Mouse (Mus musculus): ENCODE data around the gene Vpreb2. TPM values are rescaled to one million over a fixed set of nuclear protein-coding genes. Genes with fewer than 3 reads are reported as not detected.
A peak's percentile ranks its signal among the peaks of the same experiment; 100 is the strongest.
"Not testable (repeated sequence)": the region's sequence is repeated elsewhere in the genome, so short reads cannot be mapped to it uniquely, and the experiment has no call there.

The Vpreb2 gene
- polyA plus RNA-seq, 1 experiment from 2014 or later, result not detected

DNA sequence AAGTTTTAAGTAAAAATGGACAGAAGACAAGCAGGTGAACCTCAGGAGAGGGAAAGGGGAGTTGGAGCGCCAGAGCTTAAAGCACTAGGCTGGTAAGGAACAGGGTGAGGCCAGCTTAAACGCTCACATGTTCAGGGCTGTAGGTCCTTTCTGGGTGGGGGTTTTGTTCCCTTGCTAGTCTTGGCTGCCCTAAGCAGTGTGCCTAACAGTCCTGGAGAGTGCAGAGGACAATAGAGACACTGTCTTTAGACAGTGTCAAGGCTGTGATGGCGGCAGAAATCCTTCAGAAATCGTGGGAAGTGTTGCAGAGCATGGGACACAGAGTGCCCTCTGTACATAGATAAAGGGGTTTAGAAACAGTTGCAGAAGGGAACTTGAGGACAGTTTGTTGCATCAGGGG lies 30.2 kb upstream of the Vpreb2 start:
- WGBS, result 69% methylated on average over 4 of the region's 4 CpGs
- Histone ChIP-seq H3K4me2 (no peak overlapping the region), H3K27ac (no peak overlapping the region), H3K27me3 (0 out of 2 replicates have a peak, but pooled peaks cover 3% of the 10 kb centered on the region), H3K4me1 (replicated peaks) (no peaks in the 10 kb centered on the region), H3K9me3 (replicated peaks) (no peaks in the 10 kb centered on the region), H3K4me3 (no peak overlapping the region), H3K36me3 (no peaks in the 10 kb centered on the region), H3K9ac (no peak overlapping the region)
- ATAC-seq (replicated peaks; ENCODE audit: insufficient number of reproducible peaks, insufficient read depth, low FRiP score, low read depth), result no peak

DNA sequence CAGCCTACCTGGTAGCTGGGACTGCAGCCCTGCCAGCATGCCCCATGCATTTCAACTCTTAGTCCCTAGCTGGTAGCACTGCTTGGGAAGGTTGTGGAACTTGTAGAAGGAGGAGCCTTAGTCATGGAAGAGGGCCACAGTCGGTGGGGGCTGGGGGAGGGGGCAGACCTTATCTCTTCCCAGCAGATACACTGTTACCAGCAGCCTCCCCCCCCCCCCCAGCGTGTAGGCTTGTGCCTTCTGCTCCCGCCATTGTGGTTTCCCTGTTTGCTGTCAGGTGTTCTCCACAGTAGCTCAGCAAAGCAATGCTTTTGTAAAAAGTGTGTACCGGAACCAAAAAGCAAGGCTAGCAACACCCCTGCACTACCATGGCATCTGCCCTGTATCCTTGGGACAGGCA lies 28.6 kb upstream of the Vpreb2 start:
- no peaks in the 10 kb centered on the region for H3K36me3 ChIP-seq
- no peak for ATAC-seq (replicated peaks; ENCODE audit: insufficient number of reproducible peaks, insufficient read depth, low FRiP score, low read depth)
- WGBS, result 75% methylated on average over 4 of the region's 4 CpGs
- no peak overlapping the region for H3K4me3 ChIP-seq
- H3K4me1 ChIP-seq (replicated peaks), result no peaks in the 10 kb centered on the region
- no peaks in the 10 kb centered on the region for H3K9me3 ChIP-seq (replicated peaks)
- H3K27ac ChIP-seq, result no peak overlapping the region
- H3K27me3 ChIP-seq, result no peaks in the 10 kb centered on the region
- no peak overlapping the region for H3K9ac ChIP-seq
- no peak overlapping the region for H3K4me2 ChIP-seq

GRCm38 (mm10) chr16:17956052-17956638 lies 24.1 kb upstream of the Vpreb2 start:
- not testable (repeated sequence) for H3K4me1 ChIP-seq (replicated peaks); ATAC-seq (replicated peaks; ENCODE audit: insufficient number of reproducible peaks, insufficient read depth, low FRiP score, low read depth); H3K4me2 ChIP-seq; H3K9ac ChIP-seq; H3K27me3 ChIP-seq; H3K4me3 ChIP-seq; H3K27ac ChIP-seq; H3K9me3 ChIP-seq (replicated peaks); H3K36me3 ChIP-seq
- 94% methylated on average over 17 of the region's 17 CpGs for WGBS

DNA sequence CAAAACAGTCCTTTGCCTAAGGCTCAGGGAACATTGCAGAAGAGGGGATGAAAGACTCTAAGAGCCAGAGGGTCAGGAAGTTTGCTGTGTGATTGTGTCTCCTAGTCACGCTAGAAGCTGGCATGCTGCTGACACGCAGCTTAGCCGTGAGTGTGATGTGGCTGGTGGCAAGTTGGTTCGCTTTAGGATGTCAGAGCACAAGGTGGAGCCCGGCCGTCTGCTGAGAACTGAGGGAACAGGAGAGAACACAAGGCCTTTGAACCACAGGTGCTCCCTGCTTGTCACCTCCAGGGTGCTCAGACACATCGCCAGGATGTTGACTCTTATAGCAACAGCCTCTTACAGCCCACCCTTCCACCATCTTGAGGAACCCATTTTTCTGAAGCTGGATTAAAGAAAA lies 18.1 kb upstream of the Vpreb2 start:
- Histone ChIP-seq H3K27ac (no peak overlapping the region), H3K4me1 (replicated peaks) (no peaks in the 10 kb centered on the region), H3K9ac (no peak overlapping the region), H3K4me3 (no peak overlapping the region), H3K27me3 (no peaks in the 10 kb centered on the region), H3K36me3 (no peaks in the 10 kb centered on the region), H3K4me2 (no peak overlapping the region), H3K9me3 (replicated peaks) (no peaks in the 10 kb centered on the region)
- WGBS, result 68% methylated on average over 7 of the region's 7 CpGs
- ATAC-seq (replicated peaks; ENCODE audit: insufficient number of reproducible peaks, insufficient read depth, low FRiP score, low read depth), result no peak

DNA sequence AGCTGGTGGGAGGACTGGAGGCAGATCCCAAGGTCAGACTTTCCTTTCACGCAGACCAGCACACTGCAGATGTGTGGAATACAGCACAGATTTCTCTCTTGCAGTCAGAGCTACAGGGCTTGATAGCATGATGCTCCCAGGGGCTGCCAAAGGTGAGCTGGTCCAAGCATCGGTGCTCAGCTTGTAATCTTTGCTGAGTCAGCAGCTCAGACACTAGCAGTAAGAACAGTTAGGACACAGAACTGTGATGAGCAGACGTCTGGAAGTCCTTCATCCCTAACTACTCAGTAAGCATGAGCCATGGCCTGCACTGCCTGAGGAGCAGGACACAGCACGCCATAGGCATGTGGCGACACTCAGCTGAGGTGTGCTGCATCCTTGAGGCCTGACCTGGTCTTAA lies 8.4 kb upstream of the Vpreb2 start:
- 62% methylated on average over 5 of the region's 5 CpGs for WGBS
- no peak overlapping the region for H3K27ac ChIP-seq
- no peaks in the 10 kb centered on the region for H3K9me3 ChIP-seq (replicated peaks)
- H3K27me3 ChIP-seq, result no peaks in the 10 kb centered on the region
- H3K9ac ChIP-seq, result no peak overlapping the region
- no peaks in the 10 kb centered on the region for H3K36me3 ChIP-seq
- no peak overlapping the region for H3K4me2 ChIP-seq
- H3K4me1 ChIP-seq (replicated peaks), result no peaks in the 10 kb centered on the region
- no peak for ATAC-seq (replicated peaks; ENCODE audit: insufficient number of reproducible peaks, insufficient read depth, low FRiP score, low read depth)
- H3K4me3 ChIP-seq, result no peak overlapping the region

- not testable (repeated sequence) for H3K27me3 ChIP-seq; H3K4me1 ChIP-seq (replicated peaks); H3K9ac ChIP-seq; H3K4me3 ChIP-seq; H3K4me2 ChIP-seq; H3K27ac ChIP-seq; H3K36me3 ChIP-seq; H3K9me3 ChIP-seq (replicated peaks); ATAC-seq (replicated peaks; ENCODE audit: insufficient number of reproducible peaks, insufficient read depth, low FRiP score, low read depth)
- WGBS, result 67% methylated on average over 7 of the region's 7 CpGs
Observed at GRCm38 (mm10) chr16:17977840-17978239, 2.4 kb upstream of the Vpreb2 start.

DNA sequence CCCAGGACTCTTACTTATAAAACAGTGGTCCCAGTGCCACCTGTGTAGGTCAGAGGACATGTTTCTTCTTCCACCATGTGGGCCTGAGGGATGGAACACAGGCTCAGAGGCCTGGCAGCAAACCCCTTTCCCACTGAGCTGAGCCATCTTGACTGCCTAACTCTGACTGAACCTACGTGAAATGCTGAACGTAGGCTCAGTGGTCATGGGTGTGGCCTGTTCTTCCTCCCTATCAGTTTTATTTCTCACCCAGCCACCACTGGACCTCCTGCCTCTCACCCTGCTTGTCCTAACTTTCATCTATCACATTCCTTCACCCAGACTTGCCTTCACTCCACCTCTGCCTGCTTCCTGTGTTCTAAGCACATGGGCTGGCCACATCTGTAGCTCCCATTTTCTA lies 3.0 kb downstream of the Vpreb2 start:
- H3K4me3 ChIP-seq, result no peak overlapping the region
- no peak overlapping the region for H3K9ac ChIP-seq
- H3K27ac ChIP-seq, result no peak overlapping the region
- H3K4me2 ChIP-seq, result no peak overlapping the region
- H3K36me3 ChIP-seq, result no peaks in the 10 kb centered on the region
- H3K9me3 ChIP-seq (replicated peaks), result no peaks in the 10 kb centered on the region
- WGBS, result 71% methylated on average over 2 of the region's 2 CpGs
- no peak for ATAC-seq (replicated peaks; ENCODE audit: insufficient number of reproducible peaks, insufficient read depth, low FRiP score, low read depth)
- H3K27me3 ChIP-seq, result no peaks in the 10 kb centered on the region
- peaks cover 10% of the 10 kb centered on the region; the same call in 1 of the 2 replicates for H3K4me1 ChIP-seq (replicated peaks)

GRCm38 (mm10) chr16:17984231-17984630 lies 4.0 kb downstream of the Vpreb2 start:
- 48% methylated on average over 5 of the region's 5 CpGs for WGBS
- Histone ChIP-seq H3K9ac (no peak overlapping the region), H3K27me3 (no peaks in the 10 kb centered on the region), H3K4me3 (no peak overlapping the region), H3K27ac (no peak overlapping the region), H3K4me2 (no peak overlapping the region), H3K9me3 (replicated peaks) (no peaks in the 10 kb centered on the region), H3K4me1 (replicated peaks) (peaks cover 10% of the 10 kb centered on the region; the same call in 1 of the 2 replicates), H3K36me3 (no peaks in the 10 kb centered on the region)
- ATAC-seq (replicated peaks; ENCODE audit: insufficient number of reproducible peaks, insufficient read depth, low FRiP score, low read depth), result no peak

GRCm38 (mm10) chr16:17985078-17985477 lies 4.8 kb downstream of the Vpreb2 start:
- 56% methylated on average over 5 of the region's 5 CpGs for WGBS

GRCm38 (mm10) chr16:17986456-17987132 lies 6.4 kb downstream of the Vpreb2 start:
- Histone ChIP-seq H3K36me3 (no peaks in the 10 kb centered on the region), H3K9me3 (replicated peaks) (peaks cover 8% of the 10 kb centered on the region; the same call in 1 of the 2 replicates), H3K4me3 (no peak overlapping the region), H3K9ac (no peak overlapping the region), H3K4me1 (replicated peaks) (peaks cover 10% of the 10 kb centered on the region; the same call in 1 of the 2 replicates), H3K27me3 (no peaks in the 10 kb centered on the region), H3K27ac (no peak overlapping the region), H3K4me2 (0 out of 2 replicates have a peak overlapping the region, but pooled peaks have one; percentile 6)
- no peak for ATAC-seq (replicated peaks; ENCODE audit: insufficient number of reproducible peaks, insufficient read depth, low FRiP score, low read depth)
- WGBS, result 44% methylated on average over 10 of the region's 10 CpGs

More at GRCm38 (mm10) chr16:17985078-17985477, 4.8 kb downstream of the Vpreb2 start:
- 0 out of 2 replicates have a peak, but pooled peaks cover under 1% of the 10 kb centered on the region for H3K9me3 ChIP-seq (replicated peaks)
- no peaks in the 10 kb centered on the region for H3K27me3 ChIP-seq
- H3K4me3 ChIP-seq, result no peak overlapping the region
- H3K36me3 ChIP-seq, result no peaks in the 10 kb centered on the region
- no peak overlapping the region for H3K27ac ChIP-seq
- no peak for ATAC-seq (replicated peaks; ENCODE audit: insufficient number of reproducible peaks, insufficient read depth, low FRiP score, low read depth)
- H3K4me2 ChIP-seq, result no peak overlapping the region
- H3K4me1 ChIP-seq (replicated peaks), result peaks cover 10% of the 10 kb centered on the region; the same call in 1 of the 2 replicates
- no peak overlapping the region for H3K9ac ChIP-seq

- Histone ChIP-seq H3K9ac (no peak overlapping the region), H3K9me3 (replicated peaks) (peaks cover 11% of the 10 kb centered on the region; the same call in 1 of the 2 replicates), H3K4me1 (replicated peaks) (peaks cover 10% of the 10 kb centered on the region; the same call in 1 of the 2 replicates), H3K4me3 (no peak overlapping the region), H3K36me3 (no peaks in the 10 kb centered on the region), H3K27ac (no peak overlapping the region), H3K4me2 (no peak overlapping the region), H3K27me3 (no peaks in the 10 kb centered on the region)
- ATAC-seq (replicated peaks; ENCODE audit: insufficient number of reproducible peaks, insufficient read depth, low FRiP score, low read depth), result no peak
- 80% methylated on average over 1 of the region's 1 CpGs for WGBS
Observed at GRCm38 (mm10) chr16:17987703-17988102, 7.5 kb downstream of the Vpreb2 start.

DNA sequence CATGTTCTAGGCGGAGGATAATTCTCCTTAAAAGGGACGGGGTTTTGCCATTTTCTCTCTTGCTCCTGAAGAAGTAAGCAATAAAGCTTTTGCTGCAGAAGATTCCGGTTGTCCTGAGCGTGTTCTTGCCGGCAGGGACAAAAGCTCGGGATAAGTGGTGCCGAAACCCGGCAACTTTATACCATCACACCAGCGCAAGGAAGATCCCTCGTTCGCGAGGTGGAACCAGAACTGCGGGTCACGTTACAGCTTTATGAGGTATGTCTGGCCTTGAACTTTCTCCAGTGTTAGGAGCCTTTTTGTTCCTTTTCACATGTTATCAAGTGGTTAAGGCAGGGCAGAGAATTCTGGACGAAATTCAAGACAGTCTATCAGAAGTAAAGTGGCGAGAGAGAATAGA lies 12.1 kb downstream of the Vpreb2 start:
- not testable (repeated sequence) for ATAC-seq (replicated peaks; ENCODE audit: insufficient number of reproducible peaks, insufficient read depth, low FRiP score, low read depth); H3K9ac ChIP-seq; H3K4me2 ChIP-seq; H3K27ac ChIP-seq; H3K36me3 ChIP-seq; H3K27me3 ChIP-seq; H3K4me3 ChIP-seq; H3K4me1 ChIP-seq (replicated peaks)
- peaks cover 11% of the 10 kb centered on the region; the same call in 1 of the 2 replicates for H3K9me3 ChIP-seq (replicated peaks)
- 90% methylated on average over 16 of the region's 16 CpGs for WGBS
